Mouse (Mus musculus): ENCODE data around the gene Rps4x.

Gene Rps4x

DNA sequence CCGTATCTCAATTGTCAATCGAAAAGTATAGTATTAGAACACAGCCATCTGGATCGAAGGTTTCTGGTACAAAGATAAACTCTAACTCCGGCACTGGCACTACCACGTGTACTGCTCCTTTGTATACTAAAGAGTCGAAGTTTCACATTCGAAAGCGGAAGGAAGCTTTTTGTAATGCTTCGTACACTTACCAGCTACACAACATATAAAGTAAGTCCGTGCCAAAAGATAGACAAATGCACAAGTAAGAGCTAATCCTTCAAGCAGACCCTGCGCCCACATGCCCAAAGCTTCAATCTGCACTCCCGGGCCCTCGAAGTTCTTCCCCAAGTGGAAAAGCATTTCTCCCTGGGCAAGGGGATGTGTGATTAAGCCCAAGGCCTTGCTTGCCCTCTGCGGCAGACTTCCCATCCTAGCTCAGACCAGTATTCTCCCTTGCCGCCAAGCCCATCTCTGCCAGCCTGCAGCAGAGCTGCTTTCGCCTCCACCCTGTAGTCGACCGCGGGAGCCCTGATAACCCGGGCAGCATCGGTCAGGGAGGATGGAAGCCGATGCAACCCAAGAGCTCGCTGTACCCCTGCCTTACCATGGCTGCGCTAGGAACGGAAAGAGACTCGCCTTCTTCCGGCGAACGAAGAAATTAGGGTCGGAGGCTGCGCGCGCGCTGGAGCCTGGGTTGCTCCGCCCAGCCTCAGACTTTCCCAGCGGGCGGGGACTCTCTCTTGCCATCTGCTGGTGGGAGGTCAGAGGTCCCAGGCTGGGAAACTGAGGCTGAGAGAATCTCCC is at the start of gene Rps4x:
Gene Rps4x, minus strand, starts transcription at position 683 of the 786 bp plus-strand sequence.
- DNase-seq: peak; percentile 90

DNA sequence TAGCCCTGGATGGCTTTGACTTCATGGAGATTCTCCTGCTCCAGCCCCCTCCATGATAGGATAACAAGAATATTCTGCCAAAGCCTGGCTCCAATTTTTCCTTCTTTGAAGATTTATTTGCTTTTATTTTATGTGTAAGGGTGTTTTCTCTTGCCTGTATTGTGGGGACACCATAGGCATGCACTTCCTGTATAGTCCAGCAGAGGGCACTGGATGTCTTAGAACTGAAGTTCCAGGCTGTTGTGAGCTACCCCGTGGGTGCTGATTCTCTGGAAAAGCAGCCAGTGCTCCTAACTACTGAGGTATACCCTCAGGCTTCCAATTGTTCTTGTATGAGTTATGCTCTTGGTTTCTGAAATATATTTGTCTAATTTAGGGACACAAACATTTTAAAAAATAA is 29.9 kb upstream of the Rps4x start:
- DNase-seq: peak; percentile 53

DNA sequence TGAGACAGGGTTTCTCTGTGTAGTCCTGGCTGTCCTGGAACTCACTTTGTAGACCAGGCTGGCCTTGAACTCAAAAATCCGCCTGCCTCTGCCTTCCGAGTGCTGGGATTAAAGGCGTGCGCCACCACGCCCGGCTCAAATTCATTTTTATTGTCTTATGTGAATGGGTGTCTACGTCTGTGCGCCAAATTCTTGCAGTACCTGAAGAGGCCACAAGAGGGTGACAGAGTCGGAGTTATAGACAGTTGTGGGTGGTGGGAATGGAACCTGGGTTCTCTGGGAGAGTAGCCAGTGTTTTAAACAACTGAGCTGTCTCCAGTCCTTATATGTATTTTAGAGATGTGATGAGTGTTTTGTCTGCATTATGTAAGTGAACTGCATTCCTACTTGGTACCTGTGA is 26.2 kb upstream of the Rps4x start:
- peak; percentile 48 for DNase-seq

DNA sequence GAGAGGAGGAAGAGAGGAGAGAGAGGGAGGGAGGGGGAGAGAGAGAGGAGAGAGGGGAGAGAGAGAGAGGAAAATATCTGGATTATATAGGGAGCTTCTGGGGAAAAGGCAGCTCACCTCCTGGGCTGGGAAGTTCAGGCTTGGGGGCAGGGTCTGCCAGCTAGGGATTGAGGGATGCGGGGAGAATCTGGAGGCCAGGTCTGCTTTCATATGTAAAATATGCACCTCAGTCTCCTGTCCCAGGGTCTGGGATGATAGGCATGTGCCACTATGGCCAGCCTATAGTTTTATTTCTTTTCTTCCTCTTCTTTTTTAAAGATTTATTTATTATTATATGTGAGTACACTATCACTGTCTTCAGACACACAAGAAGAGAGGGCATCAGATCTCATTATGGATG is 1.6 kb upstream of the Rps4x start:
- DNase-seq: no peak

DNA sequence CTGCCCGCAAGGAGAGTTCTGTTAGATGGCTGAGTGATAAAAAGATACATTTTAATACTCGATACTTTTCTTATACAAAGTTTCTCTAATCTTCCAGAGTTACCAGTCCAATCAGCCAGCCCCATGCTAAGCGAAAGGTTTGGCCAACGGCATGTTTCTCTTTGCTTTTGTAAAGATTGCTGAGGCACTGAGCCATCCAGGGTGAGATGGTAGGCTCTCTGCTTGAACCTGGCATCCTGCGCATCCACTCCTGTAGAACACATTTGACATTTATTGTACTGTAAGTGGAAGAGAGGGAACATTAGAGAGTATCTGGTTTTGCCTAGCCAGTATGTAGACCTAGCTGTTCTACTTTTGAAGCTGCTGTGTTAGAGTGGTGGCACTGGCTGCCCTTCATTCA is 387 bp upstream of the Rps4x start:
- no peak for DNase-seq

DNA sequence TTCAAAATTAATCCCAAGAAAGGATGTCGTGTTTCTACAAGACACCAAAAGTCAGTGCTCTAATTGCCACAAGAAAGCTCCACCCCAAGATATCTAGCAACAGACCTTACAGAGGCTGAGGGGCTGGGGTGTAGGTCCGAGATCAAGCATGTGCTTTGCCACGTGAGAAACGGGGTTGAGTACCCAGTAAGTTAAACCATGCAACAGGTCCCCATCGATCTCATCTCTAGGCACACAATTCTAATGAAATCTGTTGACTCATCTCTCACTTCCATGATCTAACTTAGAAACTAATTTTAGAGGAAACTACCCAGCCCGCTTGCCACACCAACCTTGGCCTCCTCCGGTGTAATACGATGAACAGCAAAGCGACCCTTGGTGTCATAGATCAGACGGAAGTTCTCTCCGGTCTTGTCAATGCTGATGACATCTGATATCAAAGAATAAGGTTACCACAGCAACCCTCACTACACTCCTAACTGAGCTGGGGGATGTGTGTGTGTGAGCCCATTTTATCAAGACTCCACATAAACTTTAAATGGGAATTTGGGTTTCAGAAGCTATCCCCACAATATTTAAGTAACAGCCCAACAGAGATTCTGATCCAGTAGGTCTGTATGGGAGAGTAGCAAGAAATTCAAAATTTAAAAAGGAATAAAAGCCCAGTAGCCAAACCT is 2.0 kb downstream of the Rps4x start:
- DNase-seq: no peak

DNA sequence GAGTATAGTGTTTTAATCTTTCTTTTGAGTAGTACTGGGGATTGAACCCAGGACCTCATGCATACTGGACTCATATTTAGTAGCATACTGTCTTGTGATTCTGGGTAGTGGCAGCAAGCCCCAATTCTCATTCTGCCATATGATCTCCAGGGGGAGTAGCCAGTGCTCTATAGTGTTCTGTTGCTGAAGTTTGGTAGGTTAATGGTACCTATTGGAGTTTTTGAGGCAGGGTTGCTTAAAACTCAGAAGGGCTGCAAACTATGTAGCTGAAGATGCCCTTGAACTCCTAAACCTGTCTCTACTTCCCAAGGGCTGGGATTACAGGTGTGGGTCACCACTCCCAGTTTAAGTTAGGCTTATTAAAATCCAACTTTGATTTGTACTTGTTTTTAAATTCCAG is 6.6 kb downstream of the Rps4x start:
- DNase-seq: no peak

DNA sequence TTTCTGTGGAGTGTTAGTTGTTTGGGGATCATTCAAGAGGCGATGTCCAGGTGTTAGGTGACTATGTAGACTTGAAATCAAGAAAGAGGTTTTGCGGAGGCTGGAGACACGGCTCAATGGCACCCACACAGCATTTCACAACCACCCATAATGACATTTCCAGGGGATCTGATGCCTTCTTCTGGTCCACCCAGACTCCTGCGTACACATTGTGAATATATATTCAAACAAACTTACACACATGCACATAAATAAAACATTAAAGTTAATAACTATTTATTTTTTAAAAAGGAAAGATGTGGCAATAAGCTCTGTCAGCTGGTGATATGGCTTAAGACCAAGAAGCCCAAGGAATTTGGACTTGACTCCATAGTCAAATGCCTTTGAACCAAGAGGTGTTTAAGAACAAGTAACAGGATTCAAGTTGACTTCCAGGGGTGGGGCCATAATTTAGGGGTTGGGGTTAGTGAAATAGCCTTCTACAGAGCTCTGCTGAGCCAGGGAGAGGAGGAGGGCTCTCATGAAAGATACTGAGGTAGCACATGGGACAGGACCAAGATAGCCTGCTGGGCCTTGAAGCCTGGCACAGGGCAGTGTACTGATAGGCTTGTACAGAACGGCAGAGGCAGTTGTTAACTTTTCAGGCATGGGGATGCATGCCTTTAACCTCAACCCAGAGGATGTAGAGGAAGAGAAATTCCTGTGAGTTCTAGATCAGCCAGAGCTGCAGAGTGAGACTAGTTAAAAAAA is 13.5 kb downstream of the Rps4x start:
- DNase-seq: no peak

DNA sequence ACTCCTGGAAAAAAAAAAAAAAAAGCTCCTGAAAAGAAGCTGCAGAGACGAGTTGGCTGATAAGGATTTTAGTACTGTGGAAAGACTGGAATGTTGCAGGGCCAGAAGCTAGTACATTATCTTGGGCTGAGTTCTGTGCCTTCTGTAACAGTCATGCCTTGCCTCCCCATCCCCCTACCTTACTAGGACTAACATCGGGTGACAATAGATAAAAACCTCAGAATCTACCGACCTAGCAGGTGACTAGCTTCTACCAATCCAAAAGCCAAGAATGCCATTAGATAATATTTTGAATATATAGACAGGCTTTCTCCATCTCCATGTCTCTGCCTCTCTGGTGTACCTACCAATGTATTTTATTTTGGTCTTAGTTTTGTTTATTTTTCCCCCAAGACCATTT is 18.3 kb downstream of the Rps4x start:
- no peak for DNase-seq

DNA sequence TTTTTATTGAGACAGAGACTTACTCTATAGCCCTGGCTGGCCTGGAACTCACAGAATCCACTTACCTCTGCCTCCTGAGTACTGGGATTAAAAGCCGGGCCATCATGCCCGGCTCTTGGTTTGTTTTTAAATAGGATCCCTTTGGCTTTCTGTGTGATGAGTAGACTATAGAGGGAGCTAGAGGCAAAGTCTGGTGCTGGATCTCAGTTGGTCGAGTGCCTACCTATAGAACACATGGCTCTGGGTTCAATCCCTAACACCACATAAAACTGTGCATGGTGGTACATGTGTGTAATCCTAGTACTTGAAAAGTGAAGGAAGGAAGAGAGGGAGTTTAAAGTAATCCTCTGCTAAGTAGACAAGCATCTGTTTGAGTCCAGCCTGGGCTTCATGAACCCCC is 19.1 kb downstream of the Rps4x start:
- DNase-seq: no peak

DNA sequence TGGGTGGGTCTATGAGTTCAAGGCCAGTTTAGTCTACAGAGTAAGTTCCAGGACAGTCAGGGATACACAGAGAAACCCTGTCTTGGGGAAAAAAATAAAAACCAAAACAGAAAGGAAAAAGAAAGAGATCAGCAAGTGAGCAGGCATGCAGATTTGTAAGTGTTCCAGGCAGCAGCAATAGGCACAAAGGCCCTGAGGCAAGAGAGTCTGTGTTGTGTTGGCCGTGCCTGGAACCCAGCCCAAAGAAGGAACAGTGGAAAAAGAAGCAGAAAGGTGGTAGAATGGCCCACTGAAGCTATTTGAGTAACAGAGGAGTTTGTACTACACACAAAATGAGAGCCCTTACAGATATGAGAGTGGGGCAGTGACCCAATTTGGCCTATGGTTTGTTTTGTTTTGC is 19.5 kb downstream of the Rps4x start:
- DNase-seq: no peak

DNA sequence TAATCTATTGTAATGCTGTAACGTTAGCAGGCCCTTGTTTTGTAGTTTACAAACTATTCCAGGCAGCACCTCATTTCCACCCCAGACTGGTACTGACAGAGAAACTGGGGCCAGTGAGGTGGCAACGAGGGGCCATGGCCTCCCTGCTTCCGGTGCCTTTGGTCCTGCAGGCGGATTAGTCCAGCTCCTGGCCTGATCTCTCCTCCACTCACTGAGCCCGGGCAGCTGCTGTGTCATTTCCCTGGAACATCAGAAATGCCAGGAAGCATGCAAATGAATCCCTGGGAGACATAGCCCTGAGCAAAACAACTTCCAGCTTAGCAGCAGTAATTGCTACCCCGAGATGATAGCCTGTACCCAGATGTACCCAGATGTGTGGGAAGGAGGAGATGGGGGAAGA is 22.2 kb downstream of the Rps4x start:
- peak; percentile 66 for DNase-seq

DNA sequence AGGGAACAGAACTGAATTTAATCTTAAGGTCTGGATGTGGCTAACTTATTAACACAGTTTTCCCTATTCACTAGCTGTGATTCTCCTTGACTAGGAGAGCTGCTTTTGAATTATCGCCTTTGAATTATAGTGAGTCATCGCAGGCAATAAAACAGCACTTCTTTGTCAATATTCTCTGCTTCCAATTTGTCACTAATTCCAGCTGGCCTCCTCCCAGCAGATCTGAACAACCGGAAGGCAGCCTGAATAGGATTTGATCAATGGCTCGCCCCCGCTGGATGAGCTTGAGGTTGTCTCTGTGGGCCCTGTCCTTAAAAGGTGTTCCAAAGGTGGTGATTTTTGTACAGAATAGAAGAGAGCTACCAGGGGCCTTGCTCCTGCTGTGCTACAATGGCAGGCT is 22.7 kb downstream of the Rps4x start:
- no peak for DNase-seq

DNA sequence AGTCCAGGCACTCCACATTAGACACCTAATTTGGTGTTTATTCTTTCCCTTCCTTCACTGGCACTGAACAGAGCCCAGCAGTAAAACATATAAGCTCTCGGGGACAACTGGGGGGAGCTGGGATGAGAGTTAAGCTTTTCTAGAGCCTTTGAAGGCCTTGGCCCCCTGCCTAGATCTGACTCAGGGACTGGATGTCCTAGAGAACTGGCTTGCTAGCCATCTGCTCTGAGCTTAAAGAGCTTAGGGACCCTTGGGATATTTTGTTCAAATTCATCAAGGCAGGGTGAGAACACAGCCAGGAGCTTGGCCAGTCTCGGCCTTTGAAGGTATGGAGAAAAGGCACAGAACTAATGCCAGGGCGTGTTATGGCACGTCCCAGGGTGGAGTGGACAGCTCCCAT is 25.7 kb downstream of the Rps4x start:
- DNase-seq: no peak

DNA sequence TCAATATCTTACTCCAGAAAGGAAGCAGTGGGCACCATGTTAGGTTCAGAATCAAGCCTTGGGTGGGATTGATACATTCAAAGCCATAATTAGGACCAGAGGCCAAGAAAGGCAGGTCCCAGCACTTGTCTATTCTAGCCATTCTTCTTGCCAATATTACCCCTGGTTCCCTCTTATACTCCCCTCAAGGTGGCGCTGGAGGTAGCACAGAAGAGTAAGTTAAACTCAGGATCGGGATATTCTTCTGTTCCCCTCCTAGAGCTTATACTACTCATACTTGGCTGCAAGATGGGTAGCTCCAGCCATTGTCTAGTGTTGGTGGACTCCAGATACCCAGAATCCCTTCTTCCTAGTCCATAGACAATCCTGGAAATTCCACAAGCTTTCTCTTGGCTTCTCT is 26.1 kb downstream of the Rps4x start:
- no peak for DNase-seq

DNA sequence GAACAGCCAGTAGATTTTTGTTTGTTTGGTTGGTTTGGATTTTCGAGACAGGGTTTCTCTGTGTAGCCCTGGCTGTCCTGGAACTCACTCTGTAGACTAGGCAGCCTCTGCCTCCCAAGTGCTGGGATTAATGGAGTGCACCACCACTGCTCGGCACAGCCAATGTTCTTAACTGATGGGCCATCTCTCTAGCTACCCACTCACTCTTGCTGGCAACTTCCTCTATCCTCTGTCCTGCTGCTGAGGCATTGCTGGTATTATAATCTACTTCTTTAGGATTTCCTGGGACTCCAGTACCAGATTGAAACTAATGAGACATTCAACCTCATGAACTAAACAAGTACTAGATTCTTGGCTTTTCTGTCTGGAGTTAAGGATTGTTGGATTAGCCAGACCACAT is 28.7 kb downstream of the Rps4x start:
- DNase-seq: no peak

DNA sequence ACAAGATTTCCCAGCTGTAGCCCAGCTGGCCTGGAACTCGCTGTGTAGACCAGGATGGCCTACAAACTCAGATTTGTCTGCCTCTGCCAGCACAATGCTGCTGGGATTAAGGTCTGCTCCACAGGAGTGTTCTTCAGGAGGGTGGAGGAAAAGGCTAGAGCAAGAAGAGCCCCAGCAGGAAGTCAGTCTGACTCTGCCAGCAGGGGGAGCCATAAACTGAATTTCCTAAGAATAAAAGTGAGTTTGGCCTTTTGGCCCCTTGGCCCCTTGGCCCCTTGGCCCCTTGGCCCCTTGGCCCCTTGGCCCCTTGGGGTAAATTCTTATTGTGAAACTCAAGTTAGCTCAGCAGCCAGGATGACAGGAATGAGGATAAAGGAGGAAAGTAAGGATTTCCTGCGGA is 29.4 kb downstream of the Rps4x start:
- peak; percentile 41 for DNase-seq

DNA sequence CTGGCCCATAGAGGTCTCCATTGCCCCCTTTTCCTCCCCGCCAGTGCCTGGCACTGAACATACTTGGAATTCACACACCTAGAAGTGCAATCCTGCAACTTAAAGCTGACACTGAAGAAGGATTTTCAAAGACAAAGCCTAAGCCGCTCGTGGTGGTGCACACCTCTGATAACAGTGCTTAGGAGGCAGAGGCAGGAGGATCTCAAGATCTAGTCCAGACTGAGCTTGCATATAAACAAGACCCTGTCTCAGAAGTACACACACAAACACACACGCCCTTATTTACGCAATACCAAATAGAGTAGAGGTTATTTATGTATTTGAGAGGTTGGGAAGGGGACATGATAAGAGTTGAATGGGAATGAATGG is 31.8 kb downstream of the Rps4x start:
- no peak for DNase-seq

DNA sequence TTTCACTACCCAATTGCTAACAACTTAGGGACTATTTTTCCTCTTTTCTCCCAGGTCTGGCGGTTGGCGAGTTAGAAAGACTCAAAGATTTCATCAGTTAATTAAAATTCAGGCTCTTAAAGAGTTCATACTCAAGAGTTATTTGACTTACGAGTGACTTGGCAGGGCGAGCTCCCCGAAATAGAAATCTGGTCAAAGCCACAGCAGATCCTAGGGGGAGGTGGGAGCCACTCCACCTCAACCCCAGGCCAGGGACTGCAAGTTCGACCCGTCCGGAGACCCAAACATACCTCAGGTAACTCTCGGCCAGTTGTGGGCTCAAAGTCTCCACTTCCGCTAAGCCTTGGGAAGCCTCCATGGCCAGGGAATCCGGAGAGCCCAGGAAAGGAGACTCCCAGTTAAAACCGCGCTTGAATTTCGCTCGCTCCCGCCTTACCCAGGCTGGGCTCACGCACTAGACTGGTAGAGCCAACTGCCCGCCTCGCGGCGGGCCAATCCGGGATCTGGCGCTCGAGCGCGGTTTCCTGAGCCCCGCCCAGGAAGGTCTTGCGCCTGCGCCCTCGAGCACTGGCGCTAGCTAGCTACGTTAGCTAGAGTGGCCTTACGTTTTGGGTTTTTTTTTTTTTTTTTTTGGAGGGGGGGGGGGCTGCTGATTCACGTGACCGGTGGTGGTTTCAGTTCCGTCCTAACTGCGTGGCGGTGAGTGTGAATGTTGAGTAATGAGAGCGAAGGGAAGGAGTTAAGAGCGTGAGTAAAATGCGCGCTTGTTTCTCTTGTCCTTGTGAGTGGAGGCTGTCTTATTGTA is 32.4 kb downstream of the Rps4x start, which contains the start of gene Ercc6l:
Gene Ercc6l, minus strand, starts transcription at position 474 of the 805 bp plus-strand sequence.
- DNase-seq: peak; percentile 95

DNA sequence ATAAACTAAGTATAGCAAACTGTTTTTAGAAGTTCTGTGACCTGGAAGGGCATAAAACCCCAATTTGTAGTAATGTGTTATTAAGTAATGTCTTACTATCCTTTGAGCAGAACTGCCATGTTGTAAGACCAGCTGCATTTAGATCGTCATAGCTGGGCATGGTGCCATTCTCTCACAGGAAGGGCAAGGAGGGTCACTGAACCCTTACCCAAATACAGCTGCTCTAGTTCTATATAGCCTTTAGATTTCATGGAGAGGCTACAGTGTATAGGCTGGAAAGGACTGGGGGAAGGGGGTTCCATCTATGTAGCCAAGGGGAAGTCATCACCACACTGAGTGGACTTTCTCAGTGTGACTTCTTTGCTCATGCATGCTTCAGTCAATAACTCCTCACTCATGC is 48.0 kb downstream of the Rps4x start:
- DNase-seq: no peak
